Mouse (Mus musculus): ENCODE results near the gene Rmi1. TPM values are rescaled to one million over a fixed set of nuclear protein-coding genes. Genes with fewer than 3 reads are reported as not detected.

The Rmi1 gene
- polyA plus RNA-seq, 1 experiment: 24.5 TPM

DNA sequence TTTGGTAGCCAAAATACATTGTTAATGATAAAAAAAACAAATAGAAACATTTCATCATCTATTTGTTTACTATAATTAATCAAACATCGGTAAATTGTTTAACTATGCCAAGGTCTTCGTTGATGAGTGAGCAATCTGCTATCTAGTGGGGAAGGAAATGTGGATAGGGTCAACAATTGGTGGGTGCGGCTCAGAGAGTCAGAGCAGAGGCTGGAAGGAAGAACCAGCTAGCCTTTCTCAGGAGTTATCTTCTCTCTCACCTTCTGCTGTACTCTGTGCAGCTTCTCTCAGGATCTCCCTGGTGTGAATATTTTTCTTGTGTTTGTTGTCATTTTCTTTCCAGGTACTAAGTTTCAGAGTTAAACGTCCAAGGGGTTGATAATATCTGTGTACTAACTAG lies 20.2 kb downstream of the Rmi1 start:
- Histone ChIP-seq H3K27ac (ENCODE audit: insufficient read depth, low read length) (no peak overlapping the region), H3K4me1 (ENCODE audit: control insufficient read depth, insufficient read depth, low read length) (peaks cover 2% of the 10 kb centered on the region; the same call in 1 of the 2 replicates), H3K4me3 (ENCODE audit: insufficient read depth, low read length) (no peak overlapping the region)
- TF ChIP-seq POLR2A (IDR thresholded peaks at IDR 0.05; ENCODE audit: low read depth, low read length) (no peak), CTCF (IDR thresholded peaks at IDR 0.05; ENCODE audit: borderline replicate concordance, insufficient read depth, low read length) (no peak)

DNA sequence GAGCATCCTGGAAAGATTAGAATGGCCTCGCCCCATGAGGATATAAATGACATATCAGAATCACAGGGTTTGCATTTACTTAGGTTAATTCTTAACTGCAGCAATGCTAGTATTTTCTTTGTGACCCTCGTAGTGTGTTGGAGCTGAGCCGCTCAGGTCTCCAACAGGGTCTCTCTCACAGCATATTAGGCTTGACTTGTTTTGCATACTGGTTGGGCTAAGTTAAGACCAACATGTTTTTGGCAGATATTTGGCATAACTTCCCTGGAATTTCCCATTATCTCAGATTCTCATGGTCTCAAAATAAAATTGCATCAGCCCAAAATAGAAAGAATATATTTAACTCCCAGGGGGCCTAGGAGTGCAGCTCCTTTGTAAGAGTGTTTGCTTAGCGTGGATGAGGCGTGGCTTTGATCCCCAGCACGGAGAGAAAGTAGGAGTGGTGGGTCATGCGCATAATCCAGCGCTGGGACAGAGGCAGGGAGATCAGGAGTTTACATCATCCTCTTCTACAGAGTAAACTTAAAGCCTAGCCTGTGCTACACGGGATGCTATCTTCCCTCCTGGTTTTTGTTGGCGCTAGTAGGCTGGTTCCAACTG lies 21.1 kb downstream of the Rmi1 start:
- Histone ChIP-seq H3K4me1 (ENCODE audit: control insufficient read depth, insufficient read depth, low read length) (peaks cover 2% of the 10 kb centered on the region; the same call in 1 of the 2 replicates), H3K27ac (ENCODE audit: insufficient read depth, low read length) (0 out of 2 replicates have a peak overlapping the region, but pooled peaks have one; percentile 2)
- no peak for TF ChIP-seq CTCF (IDR thresholded peaks at IDR 0.05; ENCODE audit: borderline replicate concordance, insufficient read depth, low read length)
- TF ChIP-seq POLR2A (IDR thresholded peaks at IDR 0.05; ENCODE audit: low read depth, low read length): no peak

DNA sequence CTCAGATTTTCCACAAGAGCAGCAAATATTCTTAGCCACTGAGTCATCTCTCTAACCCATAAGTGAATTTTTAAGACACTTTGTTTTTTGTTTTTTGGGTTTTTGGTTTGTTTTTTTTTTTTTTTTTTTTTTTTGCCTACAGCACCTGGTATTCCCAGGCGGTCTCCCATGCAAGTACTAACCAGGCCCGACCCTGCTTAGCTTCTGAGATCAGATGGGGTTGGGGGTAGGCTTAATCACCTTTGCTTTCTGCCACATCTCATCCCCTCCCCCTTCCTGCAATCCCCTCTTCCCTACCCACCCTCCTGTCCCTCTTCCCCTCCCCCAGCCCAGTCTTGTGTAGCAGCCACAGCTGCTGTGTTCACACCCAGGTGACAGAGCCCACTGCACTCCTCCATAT lies 37.7 kb downstream of the Rmi1 start:
- TF ChIP-seq POLR2A (IDR thresholded peaks at IDR 0.05; ENCODE audit: low read depth, low read length) (no peak), CTCF (IDR thresholded peaks at IDR 0.05; ENCODE audit: borderline replicate concordance, insufficient read depth, low read length) (no peak)
- Histone ChIP-seq H3K4me1 (ENCODE audit: control insufficient read depth, insufficient read depth, low read length) (peaks cover 2% of the 10 kb centered on the region; the same call in 1 of the 2 replicates), H3K4me3 (ENCODE audit: insufficient read depth, low read length) (no peak overlapping the region), H3K27ac (ENCODE audit: insufficient read depth, low read length) (no peak overlapping the region)

More for the DNA sequence above, 21.1 kb downstream of the Rmi1 start:
- no peak overlapping the region for H3K4me3 ChIP-seq (ENCODE audit: insufficient read depth, low read length)

DNA sequence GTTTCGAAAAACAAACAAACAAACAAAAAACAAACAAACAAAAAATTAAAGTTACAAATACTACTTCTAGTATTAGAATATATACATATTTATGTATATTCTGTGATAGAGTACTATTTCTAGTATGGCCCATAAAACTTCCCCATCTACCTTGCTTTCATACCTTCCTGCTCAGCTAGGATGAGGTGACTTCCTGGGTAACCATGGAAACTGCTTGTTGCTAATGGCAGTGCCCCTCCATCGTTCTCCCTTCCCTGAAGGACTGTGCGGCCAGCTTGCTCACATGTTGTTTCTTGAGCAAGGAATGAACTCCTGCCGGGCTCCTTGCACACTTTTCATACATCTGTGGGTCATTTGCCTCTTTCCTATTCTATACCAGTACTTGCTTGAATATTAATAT lies 41.3 kb downstream of the Rmi1 start:
- TF ChIP-seq CTCF (IDR thresholded peaks at IDR 0.05; ENCODE audit: borderline replicate concordance, insufficient read depth, low read length) (no peak), POLR2A (IDR thresholded peaks at IDR 0.05; ENCODE audit: low read depth, low read length) (no peak)
- Histone ChIP-seq H3K27ac (ENCODE audit: insufficient read depth, low read length) (no peak overlapping the region), H3K4me1 (ENCODE audit: control insufficient read depth, insufficient read depth, low read length) (peaks cover 2% of the 10 kb centered on the region; the same call in 1 of the 2 replicates), H3K4me3 (ENCODE audit: insufficient read depth, low read length) (no peak overlapping the region)

DNA sequence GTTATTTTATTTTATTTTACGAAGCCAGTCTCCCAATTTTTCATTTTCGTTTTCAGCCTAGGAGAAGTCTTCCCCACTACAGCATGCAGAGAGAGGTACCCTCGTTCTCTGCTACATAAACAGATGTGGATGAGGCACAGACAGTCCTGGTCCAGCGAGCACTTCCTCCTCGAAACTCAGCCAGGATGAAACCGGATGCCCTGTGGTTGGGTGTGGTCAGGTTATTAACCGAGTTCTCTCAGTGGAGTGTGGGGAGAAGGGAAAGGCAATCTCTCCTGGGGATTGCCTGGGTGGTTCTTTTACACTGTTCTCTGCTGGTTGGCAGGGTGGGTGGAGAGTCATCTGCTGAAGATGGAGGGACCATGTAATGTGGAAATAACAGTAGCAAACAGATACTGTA lies 41.7 kb downstream of the Rmi1 start:
- TF ChIP-seq CTCF (IDR thresholded peaks at IDR 0.05; ENCODE audit: borderline replicate concordance, insufficient read depth, low read length): no peak
- no peak for TF ChIP-seq POLR2A (IDR thresholded peaks at IDR 0.05; ENCODE audit: low read depth, low read length)
- Histone ChIP-seq H3K4me1 (ENCODE audit: control insufficient read depth, insufficient read depth, low read length) (peaks cover 2% of the 10 kb centered on the region; the same call in 1 of the 2 replicates), H3K27ac (ENCODE audit: insufficient read depth, low read length) (no peak overlapping the region), H3K4me3 (ENCODE audit: insufficient read depth, low read length) (no peak overlapping the region)

DNA sequence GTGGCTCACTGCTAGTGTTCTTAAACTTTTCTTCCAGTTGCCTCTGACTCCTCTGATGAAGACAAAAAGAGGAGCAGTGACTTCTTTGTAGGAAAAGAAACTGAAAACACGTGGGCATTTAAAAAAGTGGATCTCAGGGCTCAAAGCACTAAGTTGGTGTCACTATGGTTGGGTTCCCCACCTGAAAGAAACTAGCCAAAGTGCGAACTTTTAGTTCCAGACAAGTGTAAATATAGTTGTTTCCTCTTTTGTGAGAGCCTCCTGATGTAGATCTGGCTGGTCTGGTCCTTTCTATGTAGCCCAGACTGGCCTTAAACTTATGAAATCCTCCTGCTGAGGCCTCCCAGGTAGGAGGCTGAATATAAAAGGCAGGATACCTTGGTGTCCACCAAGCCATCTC lies 44.5 kb downstream of the Rmi1 start:
- H3K4me3 ChIP-seq (ENCODE audit: insufficient read depth, low read length): no peak overlapping the region
- H3K4me1 ChIP-seq (ENCODE audit: control insufficient read depth, insufficient read depth, low read length): peaks cover 2% of the 10 kb centered on the region; the same call in 1 of the 2 replicates
- no peak overlapping the region for H3K27ac ChIP-seq (ENCODE audit: insufficient read depth, low read length)
- TF ChIP-seq POLR2A (IDR thresholded peaks at IDR 0.05; ENCODE audit: low read depth, low read length) (no peak), CTCF (IDR thresholded peaks at IDR 0.05; ENCODE audit: borderline replicate concordance, insufficient read depth, low read length) (no peak)

DNA sequence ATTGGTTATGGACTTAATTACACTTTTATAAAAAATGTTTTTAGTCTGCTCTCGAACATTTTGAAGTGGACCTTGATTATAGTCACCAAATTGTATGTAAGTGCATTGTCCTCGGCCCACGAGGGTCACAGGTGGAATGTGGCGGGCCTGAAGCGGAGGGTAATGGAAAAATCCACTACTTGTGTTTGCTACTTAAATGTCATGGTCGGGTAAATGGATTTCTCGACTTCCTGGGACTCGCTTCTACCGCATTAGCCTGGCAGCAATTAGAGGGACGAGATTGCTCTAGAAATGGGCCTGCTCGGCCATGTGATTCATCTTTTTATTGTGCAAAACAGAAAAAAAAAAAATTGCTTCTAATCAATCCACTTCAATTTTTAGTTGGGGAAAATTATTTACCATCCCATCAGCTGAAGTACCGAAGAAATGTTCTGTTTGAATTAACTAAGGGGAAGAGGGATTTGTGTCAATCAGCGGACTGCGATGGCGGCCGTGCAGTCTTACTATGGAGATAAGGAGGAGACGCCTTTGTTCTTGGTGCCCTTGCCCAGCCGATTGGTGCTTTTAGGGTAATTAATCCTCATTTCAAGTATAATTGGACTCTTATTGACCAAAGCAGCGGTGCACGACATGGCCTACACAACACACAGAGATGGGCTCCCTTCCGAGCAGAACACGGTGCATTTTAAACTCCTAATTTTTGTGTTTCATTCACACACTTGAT lies 48.6 kb downstream of the Rmi1 start:
- Histone ChIP-seq H3K4me1 (ENCODE audit: control insufficient read depth, insufficient read depth, low read length) (no peaks in the 10 kb centered on the region), H3K4me3 (ENCODE audit: insufficient read depth, low read length) (no peak overlapping the region), H3K27ac (ENCODE audit: insufficient read depth, low read length) (no peak overlapping the region)
- no peak for TF ChIP-seq POLR2A (IDR thresholded peaks at IDR 0.05; ENCODE audit: low read depth, low read length)
- TF ChIP-seq CTCF (IDR thresholded peaks at IDR 0.05; ENCODE audit: borderline replicate concordance, insufficient read depth, low read length): no peak

DNA sequence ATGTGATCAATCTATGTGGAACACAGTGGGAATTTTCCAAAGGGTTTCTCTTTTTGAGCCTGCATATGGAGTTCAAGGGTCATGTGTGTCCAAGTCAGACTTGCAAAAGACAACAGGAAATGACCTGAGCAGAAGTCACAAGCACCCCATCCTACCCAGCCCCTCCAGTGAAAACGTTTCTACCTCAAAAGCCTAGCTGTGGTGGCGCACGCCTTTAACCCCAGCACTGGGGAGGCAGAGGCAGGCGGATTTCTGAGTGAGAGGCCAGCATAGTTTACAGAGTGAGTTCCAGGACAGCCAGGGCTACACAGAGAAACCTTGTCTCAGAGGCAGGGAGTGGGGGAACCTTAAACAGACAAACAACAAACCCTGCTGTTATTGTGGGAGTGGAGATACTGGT lies 50.2 kb downstream of the Rmi1 start:
- TF ChIP-seq CTCF (IDR thresholded peaks at IDR 0.05; ENCODE audit: borderline replicate concordance, insufficient read depth, low read length) (no peak), POLR2A (IDR thresholded peaks at IDR 0.05; ENCODE audit: low read depth, low read length) (no peak)
- no peak overlapping the region for H3K4me3 ChIP-seq (ENCODE audit: insufficient read depth, low read length)
- H3K4me1 ChIP-seq (ENCODE audit: control insufficient read depth, insufficient read depth, low read length): no peaks in the 10 kb centered on the region
- no peak overlapping the region for H3K27ac ChIP-seq (ENCODE audit: insufficient read depth, low read length)

DNA sequence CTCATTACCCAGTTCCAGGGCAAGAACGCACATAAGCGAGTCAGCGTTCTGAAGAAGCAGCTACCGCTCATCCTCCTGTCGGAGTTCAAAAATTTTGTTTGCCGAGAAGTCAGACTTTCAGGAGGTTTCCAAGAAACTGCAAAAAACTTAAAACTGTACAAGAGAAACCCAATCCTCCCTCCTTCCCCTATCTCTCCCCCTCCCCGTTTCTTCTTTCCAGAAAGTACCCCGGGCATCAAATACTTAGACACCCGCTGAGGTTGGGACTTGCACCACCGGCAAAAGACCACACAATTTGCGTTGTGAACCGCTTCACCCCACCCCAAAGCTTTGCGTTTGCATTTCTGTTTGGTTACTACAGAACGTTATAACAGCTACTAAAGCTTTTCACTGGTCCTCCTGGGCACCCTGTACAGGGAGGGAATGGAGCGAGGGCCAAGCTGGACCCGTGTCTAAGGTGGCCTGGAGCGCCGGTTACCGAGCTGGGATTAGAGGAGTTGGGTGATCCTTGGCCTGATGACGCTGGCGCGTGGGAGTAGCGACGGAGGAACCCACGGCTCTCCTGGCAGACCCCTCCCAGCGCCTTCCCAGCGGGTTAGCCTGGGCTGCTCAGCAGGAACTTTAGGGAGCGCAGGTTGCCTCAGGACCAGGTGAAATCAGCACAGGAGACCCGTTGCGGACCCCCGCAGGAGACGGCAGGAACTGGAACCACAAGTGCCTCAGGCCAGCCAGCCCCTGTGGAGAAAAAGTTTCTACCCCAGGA lies 50.8 kb downstream of the Rmi1 start:
- no peaks in the 10 kb centered on the region for H3K4me1 ChIP-seq (ENCODE audit: control insufficient read depth, insufficient read depth, low read length)
- H3K4me3 ChIP-seq (ENCODE audit: insufficient read depth, low read length): peak overlapping the region; percentile 30
- TF ChIP-seq CTCF (IDR thresholded peaks at IDR 0.05; ENCODE audit: borderline replicate concordance, insufficient read depth, low read length) (no peak), POLR2A (IDR thresholded peaks at IDR 0.05; ENCODE audit: low read depth, low read length) (0 out of 2 replicates have a peak, but pooled peaks have one; percentile 44)
- H3K27ac ChIP-seq (ENCODE audit: insufficient read depth, low read length): no peak overlapping the region
